Mouse (Mus musculus) cerebellum, postnatal 14 days (tissue): ENCODE data around the gene Gm7145.
"Not testable (repeated sequence)": the region's sequence is repeated elsewhere in the genome, so short reads cannot be mapped to it uniquely, and the experiment has no call there.

Experiments
- DNase-seq, 2 experiments: peaks; one replicate each; pipeline ENCODE4 v3.0.0; 2021; ENCODE audit warnings: mixed read lengths in 2 of 2

Gene Gm7145

GRCm38 (mm10) chr1:117965639-117966038 is at the start of gene Gm7145:
TSS of gene Gm7145 (plus strand) at chr1:117965939.
- no peak for DNase-seq

- not testable (repeated sequence) for DNase-seq
These were observed 38.0 kb upstream of the Gm7145 start, which contains the start of gene Gm28168 for GRCm38 (mm10) chr1:117927715-117928114. TSS of gene Gm28168 (plus strand) at chr1:117928015.

- DNase-seq, result not testable (repeated sequence)
These were observed 38.1 kb downstream of the Gm7145 start for GRCm38 (mm10) chr1:118003876-118004275.

GRCm38 (mm10) chr1:118012736-118013135 is 47.0 kb downstream of the Gm7145 start:
- peak in 1 of 2 experiments; percentile 8 for DNase-seq
